Mouse (Mus musculus) CH12.LX (cell line): ENCODE measurements around the gene Socs7. TPM values are rescaled to one million over a fixed set of nuclear protein-coding genes. Genes with fewer than 3 reads are reported as not detected.
"Not testable (repeated sequence)": the region's sequence is repeated elsewhere in the genome, so short reads cannot be mapped to it uniquely, and the experiment has no call there.

ENCODE experiments used
- DNase-seq: peaks from one replicate; pipeline ENCODE4 v3.0.0-alpha.2; 2013; ENCODE audit errors: extremely low read depth
- H3K27ac ChIP-seq: 2 replicates; pipeline ENCODE4 v1.5.1; 2012; ENCODE audit warnings: low read depth, mild to moderate bottlenecking, control low read depth, moderate library complexity; ENCODE audit not compliant: insufficient read depth
- H3K27me3 ChIP-seq: replicated peaks from 2 replicates; pipeline ENCODE3; 2012; ENCODE audit warnings: inconsistent platforms
- H3K36me3 ChIP-seq, 2 experiments: replicated peaks in 1 of 2; 2 replicates each; pipeline versions ENCODE3 to v1.6.1; 2012; ENCODE audit warnings: inconsistent platforms in 1 of 2, low read length in 1 of 2, mild to moderate bottlenecking in 1 of 2, mixed read lengths in 1 of 2, moderate library complexity in 1 of 2; ENCODE audit not compliant: control insufficient read depth in 1 of 2, insufficient read depth in 1 of 2
- H3K4me1 ChIP-seq, 2 experiments: 2 replicates each; pipeline ENCODE4 v1.6.1; 2012; ENCODE audit warnings: inconsistent platforms in 1 of 2, moderate library complexity in 1 of 2; ENCODE audit not compliant: insufficient read depth in 2 of 2, control insufficient read depth in 1 of 2
- H3K4me2 ChIP-seq: 2 replicates; pipeline ENCODE4 v1.6.1; 2012; ENCODE audit warnings: low read depth, mild to moderate bottlenecking, control low read depth; ENCODE audit not compliant: poor library complexity, insufficient read depth, severe bottlenecking
- H3K4me3 ChIP-seq, 3 experiments: fragments of 150-350 bp in 1 of 3; sonication (generic) in 1 of 3; replicated peaks in 1 of 3; 2 replicates each; pipeline versions ENCODE3 to v1.5.1; 2011 to 2012; ENCODE audit warnings: low read depth in 2 of 3, low read length in 2 of 3, mild to moderate bottlenecking in 2 of 3, moderate library complexity in 2 of 3, control low read depth in 1 of 3, improper control_type of control experiment in 1 of 3, inconsistent platforms in 1 of 3, mixed read lengths in 1 of 3; ENCODE audit not compliant: poor library complexity in 1 of 3
- H3K79me2 ChIP-seq: replicated peaks from 2 replicates; pipeline ENCODE4 v1.6.1; 2012; ENCODE audit warnings: mild to moderate bottlenecking, moderate library complexity; ENCODE audit not compliant: control insufficient read depth, poor library complexity, insufficient read depth, severe bottlenecking; ENCODE audit errors: extremely low read depth
- H3K9ac ChIP-seq: 2 replicates; pipeline ENCODE4 v1.6.1; 2012; ENCODE audit warnings: low read depth, mild to moderate bottlenecking, control low read depth, moderate library complexity; ENCODE audit not compliant: insufficient read depth
- H3K9me3 ChIP-seq: replicated peaks from 2 replicates; pipeline ENCODE3; 2012; ENCODE audit warnings: low read length, inconsistent platforms, mixed read lengths
- CHD1 ChIP-seq: IDR thresholded peaks from 2 replicates; pipeline ENCODE4 v1.6.1; 2012; ENCODE audit warnings: low read depth, low read length, improper control_type of control experiment, inconsistent platforms
- CHD2 ChIP-seq: IDR thresholded peaks from 2 replicates; pipeline ENCODE4 v1.6.1; 2011; ENCODE audit warnings: low read length, improper control_type of control experiment
- CTCF ChIP-seq, 2 experiments: IDR thresholded peaks in 1 of 2; conservative IDR thresholded peaks in 1 of 2; 2 replicates each; pipeline ENCODE4 v1.5.1; 2011 to 2012; ENCODE audit warnings: low read depth in 2 of 2, low read length in 2 of 2, improper control_type of control experiment in 1 of 2, inconsistent platforms in 1 of 2, mild to moderate bottlenecking in 1 of 2, moderate library complexity in 1 of 2
- E2F4 ChIP-seq: IDR thresholded peaks from 2 replicates; pipeline ENCODE4 v1.6.1; 2011; ENCODE audit warnings: low read depth, low read length, improper control_type of control experiment; ENCODE audit not compliant: insufficient replicate concordance
- ELF1 ChIP-seq: IDR thresholded peaks from 2 replicates; pipeline ENCODE4 v1.6.1; 2014; ENCODE audit warnings: low read depth, mild to moderate bottlenecking, inconsistent platforms, low read length, improper control_type of control experiment
- EP300 ChIP-seq: IDR thresholded peaks from 2 replicates; pipeline ENCODE4 v1.6.1; 2011; ENCODE audit warnings: low read length, improper control_type of control experiment
- MXI1 ChIP-seq: IDR thresholded peaks from 2 replicates; pipeline ENCODE4 v1.6.1; 2011; ENCODE audit warnings: mild to moderate bottlenecking, low read depth, low read length, improper control_type of control experiment
- MYC ChIP-seq: IDR thresholded peaks from 2 replicates; pipeline ENCODE4 v1.6.1; 2011; ENCODE audit warnings: low read depth, mild to moderate bottlenecking, improper control_type of control experiment, low read length
- POLR2AphosphoS2 ChIP-seq: IDR thresholded peaks from 2 replicates; pipeline ENCODE4 v1.6.1; 2011; ENCODE audit warnings: low read depth, low read length, improper control_type of control experiment
- RAD21 ChIP-seq: IDR thresholded peaks from 2 replicates; pipeline ENCODE4 v1.6.1; 2011; ENCODE audit warnings: low read depth, mild to moderate bottlenecking, low read length, improper control_type of control experiment, moderate library complexity
- RCOR1 ChIP-seq: conservative IDR thresholded peaks from 2 replicates; pipeline ENCODE4 v1.6.1; 2012; ENCODE audit warnings: low read depth, mild to moderate bottlenecking, inconsistent platforms, low read length, improper control_type of control experiment
- SMC3 ChIP-seq: IDR thresholded peaks from 2 replicates; pipeline ENCODE4 v1.6.1; 2011; ENCODE audit warnings: low read depth, low read length, improper control_type of control experiment
- ZC3H11A ChIP-seq: IDR thresholded peaks from 2 replicates; pipeline ENCODE4 v1.6.1; 2012; ENCODE audit warnings: low read depth, mild to moderate bottlenecking, inconsistent platforms, low read length, improper control_type of control experiment
- ZMIZ1 ChIP-seq: IDR thresholded peaks from 2 replicates; pipeline ENCODE4 v1.6.1; 2012; ENCODE audit warnings: low read depth, mild to moderate bottlenecking, inconsistent platforms, low read length, improper control_type of control experiment
- ZNF384 ChIP-seq: IDR thresholded peaks from 2 replicates; pipeline ENCODE4 v1.6.1; 2012; ENCODE audit warnings: low read depth, low read length, improper control_type of control experiment, inconsistent platforms
- dilution Hi-C: fragments of 300-500 bp; cut with MboI; formaldehyde crosslinking; loops from 2 replicates; pipeline ENCODE4 v1.14.3; 2020; ENCODE audit warnings: low sequenced_read_pairs; ENCODE audit not compliant: extremely low pct_unique_long_range_greater_than_20kb, extremely low pct_ligation_motif_present
- in situ Hi-C: fragments of 300-500 bp; cut with MboI; formaldehyde crosslinking; loops from 3 replicates; pipeline ENCODE4 v1.14.3; 2019; ENCODE audit warnings: low sequenced_read_pairs, low pct_ligation_motif_present, low pct_unique_long_range_greater_than_20kb, mixed read lengths
- polyA plus RNA-seq: library from polyadenylated mRNA; unstranded; fragments of >175 nt; gene quantifications from 2 replicates; pipeline ENCODE4 v1.2.1, GENCODE M21; 2012; ENCODE audit warnings: low read depth; ENCODE audit not compliant: insufficient read length
- total RNA-seq, 2 experiments: library from RNA; depleted of rRNA; stranded (reverse); fragments of 300-350 nt in 1 of 2; fragments of >200 nt in 1 of 2; gene quantifications; 2 replicates each; pipeline ENCODE4 v1.2.3; 2012 to 2014

Socs7 gene
- total and polyA plus RNA-seq, 3 experiments, result 11.9 to 17.4 (median 15.1) TPM

GRCm38 (mm10) chr11:97355247-97355646, 7.1 kb upstream of the Socs7 start:
- in situ Hi-C loops (no loop called here), dilution Hi-C loops (no loop called here)
- no peak for DNase-seq

GRCm38 (mm10) chr11:97357663-97358062, 4.7 kb upstream of the Socs7 start:
- H3K36me3 ChIP-seq, H3K9ac ChIP-seq, H3K4me1 ChIP-seq: not testable (repeated sequence)
- DNase-seq, result peak; percentile 88
- peaks cover 33% of the 10 kb centered on the region for H3K27me3 ChIP-seq
- 0 out of 2 replicates have a peak, but pooled peaks have one; percentile 64 for TF ChIP-seq MYC
- peak; percentile 96 for TF ChIP-seq ZNF384
- peak; percentile 47; the same call in 1 of the 2 replicates for TF ChIP-seq ZC3H11A
- TF ChIP-seq CTCF (conservative IDR thresholded peaks at IDR 0.05 in 1 of 2, IDR thresholded peaks at IDR 0.05 in 1 of 2; ENCODE audit: low read depth in 2 of 2, low read length in 2 of 2), result peak; percentile 69 to 89
- peak; percentile 80 for TF ChIP-seq RAD21
- TF ChIP-seq SMC3, result peak; percentile 85
- TF ChIP-seq, all 38 proteins: peak for 6; not testable (repeated sequence) for 32
- H3K9me3 ChIP-seq, H3K79me2 ChIP-seq, H3K4me3 ChIP-seq, H3K27ac ChIP-seq, in situ Hi-C loops, dilution Hi-C loops: not testable (repeated sequence)
- H3K4me2 ChIP-seq, result 0 out of 2 replicates have a peak overlapping the region, but pooled peaks have one; percentile 11

More at GRCm38 (mm10) chr11:97355247-97355646, 7.1 kb upstream of the Socs7 start:
- H3K27ac ChIP-seq, result no peak overlapping the region
- no peaks in the 10 kb centered on the region; a peak in 1 of 4 replicates for H3K4me1 ChIP-seq
- no peaks in the 10 kb centered on the region for H3K79me2 ChIP-seq
- H3K9me3 ChIP-seq, result no peaks in the 10 kb centered on the region
- peaks cover 43% of the 10 kb centered on the region for H3K27me3 ChIP-seq
- no peak overlapping the region for H3K4me3 ChIP-seq
- H3K4me2 ChIP-seq, result no peak overlapping the region
- H3K9ac ChIP-seq, result no peak overlapping the region
- TF ChIP-seq CHD2, result no peak
- TF ChIP-seq EP300, result no peak
- TF ChIP-seq CHD1, result no peak
- no peaks in the 10 kb centered on the region for H3K36me3 ChIP-seq

- TF ChIP-seq ZNF384 (no peak), E2F4 (no peak), RCOR1 (no peak), ZMIZ1 (no peak), POLR2AphosphoS2 (no peak), MXI1 (0 out of 2 replicates have a peak, but pooled peaks have one; percentile 9), ELF1 (no peak)
- TF ChIP-seq, all 38 proteins: peak for 1
- H3K79me2 ChIP-seq, result peaks cover 28% of the 10 kb centered on the region
- H3K9me3 ChIP-seq, result no peaks in the 10 kb centered on the region
- H3K4me3 ChIP-seq, result peak overlapping the region; percentile 83 to 91 (median 85)
- no peak overlapping the region for H3K27ac ChIP-seq
- peak overlapping the region; percentile 96 for H3K9ac ChIP-seq
- peak; percentile 23 for DNase-seq
- H3K36me3 ChIP-seq, result peaks cover 0 to 10% of the 10 kb centered on the region in 2 experiments
- in situ Hi-C loops, result loop anchor here (5.0 kb wide), 1 partner anchor 35 kb away; no protein-coding TSS in a partner anchor
- H3K4me2 ChIP-seq, result peak overlapping the region; percentile 88
- no peaks in the 10 kb centered on the region for H3K27me3 ChIP-seq
- dilution Hi-C loops, result no loop called here
- H3K4me1 ChIP-seq, result peaks cover 7 to 33% of the 10 kb centered on the region in 2 experiments
These were observed 245 bp downstream of the Socs7 start for GRCm38 (mm10) chr11:97362649-97362942.
